Mouse (Mus musculus) lung, postnatal 0 days (tissue): ENCODE results near the gene Ccdc65. TPM values are rescaled to one million over a fixed set of nuclear protein-coding genes. Genes with fewer than 3 reads are reported as not detected.

Source experiments
- ATAC-seq: fragments of 200-750 bp; cut with Nextera tagmentation; 2 replicates; pipeline ENCODE4 v1.8.0; 2017; ENCODE audit warnings: moderate library complexity
- DNase-seq: peaks from one replicate; pipeline ENCODE4 v3.0.0-alpha.2; 2016; ENCODE audit warnings: low spot score
- H3K27ac ChIP-seq: fragments of 300-500 bp; sonication (generic); 2 replicates; pipeline ENCODE4 v1.5.1; 2014; ENCODE audit warnings: antibody characterized with exemption, mild to moderate bottlenecking, low read length, mixed read lengths
- H3K27me3 ChIP-seq: fragments of 300-500 bp; sonication (generic); replicated peaks from 2 replicates; pipeline ENCODE4 v1.6.1; 2014; ENCODE audit warnings: low read length, mixed read lengths; ENCODE audit not compliant: insufficient read depth
- H3K36me3 ChIP-seq: fragments of 300-500 bp; sonication (generic); 2 replicates; pipeline ENCODE4 v1.6.1; 2014; ENCODE audit warnings: low read length, mixed read lengths; ENCODE audit not compliant: insufficient read depth
- H3K4me1 ChIP-seq: fragments of 300-500 bp; sonication (generic); 2 replicates; pipeline ENCODE4 v1.6.1; 2014; ENCODE audit warnings: antibody characterized with exemption, low read depth, low read length, mixed read lengths; ENCODE audit not compliant: insufficient read depth
- H3K4me2 ChIP-seq: fragments of 300-500 bp; sonication (generic); replicated peaks from 2 replicates; pipeline ENCODE4 v1.6.1; 2014; ENCODE audit warnings: low read depth, mild to moderate bottlenecking, low read length, moderate library complexity, mixed read lengths
- H3K4me3 ChIP-seq: fragments of 300-500 bp; sonication (generic); 2 replicates; pipeline ENCODE4 v1.5.1; 2014; ENCODE audit warnings: low read depth, low read length
- H3K9ac ChIP-seq: fragments of 300-500 bp; sonication (generic); replicated peaks from 2 replicates; pipeline ENCODE4 v1.6.1; 2014; ENCODE audit warnings: low read depth, mild to moderate bottlenecking
- H3K9me3 ChIP-seq: fragments of 300-500 bp; sonication (generic); 2 replicates; pipeline ENCODE4 v1.6.1; 2016; ENCODE audit warnings: low read length, mixed read lengths
- CTCF ChIP-seq: IDR thresholded peaks from 2 replicates; pipeline ENCODE4 v1.5.1; 2016; ENCODE audit warnings: antibody characterized with exemption, mild to moderate bottlenecking
- EP300 ChIP-seq: IDR thresholded peaks from 2 replicates; pipeline ENCODE4 v1.6.1; 2016; ENCODE audit warnings: antibody characterized with exemption, mild to moderate bottlenecking, control low read depth
- WGBS: fragments of 180-500 bp; shearing (Covaris S2); extraction: QIAGEN DNeasy Blood & Tissue Kit; methylation state at CpG from one replicate; pipeline ENCODE4 v1.1.7; 2014; 5-methylcytosine and 5-hydroxymethylcytosine counted together
- polyA plus RNA-seq: library from polyadenylated mRNA; unstranded; fragments of >200 nt; fragmentation: Nextera tagmentation; extraction: Ambion mirVana; gene quantifications from 2 replicates; pipeline ENCODE4 v1.2.1, GENCODE M21; 2015

Ccdc65 gene
- polyA plus RNA-seq = 3.7 and 5.1 TPM in 2 replicates

DNA sequence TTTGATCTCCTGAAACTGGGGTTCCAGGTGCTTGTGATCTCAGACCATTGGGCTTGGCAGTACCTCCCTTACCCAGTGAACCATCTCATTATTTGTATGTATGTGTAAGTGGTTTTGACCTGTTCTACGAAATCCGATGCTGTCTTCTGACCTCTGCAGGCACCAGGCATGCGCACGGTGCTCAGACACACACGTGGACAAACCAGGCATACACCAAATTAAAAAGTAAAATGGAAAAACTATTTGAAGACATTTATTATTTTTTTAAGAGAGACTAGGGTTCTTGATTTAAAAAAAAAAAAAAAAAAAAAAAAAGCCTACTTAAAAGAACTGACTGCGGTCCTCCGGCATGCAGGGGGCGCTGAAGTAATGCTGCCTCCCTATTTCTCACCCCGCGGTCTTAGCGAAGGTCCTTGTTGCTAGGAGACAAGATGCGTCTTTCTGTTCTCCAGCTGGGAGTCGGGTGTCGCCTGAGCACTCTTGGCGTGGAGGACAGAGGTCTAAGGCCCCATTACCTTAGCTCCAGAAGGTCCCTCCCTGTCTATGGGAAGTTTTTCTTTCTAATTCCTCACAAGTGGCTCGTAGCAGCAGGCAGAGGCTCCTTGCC, at the start of gene Ccdc65:
Ccdc65 (plus strand) TSS at position 442 of the 607 bp plus-strand sequence.
- no peak within 1 kb of the TSS for H3K27ac ChIP-seq
- H3K36me3 ChIP-seq = no peaks in the 10 kb centered on the region
- no peaks in the 10 kb centered on the region for H3K4me1 ChIP-seq
- ATAC-seq (peak; percentile 94), DNase-seq (peak; percentile 97)
- peak within 1 kb of the TSS; percentile 23; the same call in 1 of the 2 replicates for H3K4me3 ChIP-seq
- no peaks in the 10 kb centered on the region for H3K9me3 ChIP-seq
- peaks cover under 1% of the 10 kb centered on the region; the same call in 1 of the 2 replicates for H3K27me3 ChIP-seq
- peak within 1 kb of the TSS; percentile 41 for H3K4me2 ChIP-seq
- H3K9ac ChIP-seq = no peak within 1 kb of the TSS
- 16% methylated on average over 16 of the region's 16 CpGs for WGBS
- peak; percentile 83 for TF ChIP-seq CTCF
- TF ChIP-seq EP300 = no peak

DNA sequence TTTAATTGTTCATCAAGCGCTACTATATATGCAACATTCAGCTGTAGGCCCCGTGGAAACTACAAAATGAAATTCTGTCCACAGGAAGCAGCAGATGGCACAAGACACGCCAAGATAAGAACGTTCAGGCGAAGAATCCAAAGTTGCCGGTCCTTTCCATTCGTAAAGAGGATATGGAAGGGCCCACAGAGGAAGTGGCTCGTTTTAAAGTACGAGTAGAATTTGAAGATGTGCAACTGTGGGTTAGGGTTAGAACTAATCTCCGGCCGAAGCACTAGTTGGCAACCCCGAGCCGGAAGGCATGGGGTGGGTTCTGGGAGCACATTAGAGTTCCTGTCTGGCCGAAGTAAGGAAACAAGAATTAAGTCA, 45.8 kb upstream of the Ccdc65 start:
- H3K4me1 ChIP-seq = no peaks in the 10 kb centered on the region
- no peak; the same call in 1 of the 2 replicates for ATAC-seq

DNA sequence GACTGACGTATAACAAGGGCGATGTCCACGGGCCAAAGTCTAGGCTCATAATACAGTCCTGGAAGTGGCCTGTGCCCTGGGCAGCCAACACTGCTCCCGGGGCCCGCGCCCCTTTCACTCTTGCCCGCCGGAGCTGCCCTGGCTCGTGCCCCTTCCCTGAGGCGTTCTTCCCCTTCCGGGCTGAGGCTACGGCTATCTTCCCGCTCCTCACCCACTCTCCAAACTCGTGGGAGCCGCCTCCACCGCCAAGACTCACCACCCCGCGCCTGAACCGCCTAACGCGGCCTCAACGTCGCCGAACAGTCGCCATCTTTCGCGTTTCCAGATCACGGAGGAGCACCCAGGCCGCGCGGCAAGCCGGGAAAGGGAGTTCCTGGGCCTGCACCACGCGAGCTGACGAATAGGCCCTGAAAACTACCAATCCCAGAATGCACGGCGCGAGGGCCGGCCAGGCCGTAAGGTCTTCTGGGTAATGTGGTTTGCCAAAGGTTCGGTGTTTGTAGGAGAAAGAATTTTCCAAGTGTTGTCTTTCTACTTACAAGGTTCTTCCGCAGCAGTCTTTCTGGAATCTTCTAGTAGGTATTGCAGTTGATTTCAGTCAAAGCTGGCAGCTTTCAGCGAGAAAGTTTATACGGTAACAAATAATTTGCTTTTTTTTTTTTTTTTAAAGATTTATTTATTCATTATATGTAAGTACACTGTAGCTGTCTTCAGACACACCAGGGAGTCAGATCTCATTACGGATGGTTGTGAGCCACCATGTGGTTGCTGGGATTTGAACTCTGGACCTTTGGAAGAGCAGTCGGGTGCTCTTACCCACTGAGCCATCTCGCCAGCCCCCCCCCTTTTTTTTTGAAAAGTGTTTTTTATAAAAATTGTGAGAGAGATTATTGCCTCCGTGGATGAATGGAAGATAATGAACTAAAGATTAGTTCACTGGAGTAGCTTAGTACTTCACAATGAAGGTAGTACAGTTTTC, 45.2 kb upstream of the Ccdc65 start, which contains the start of gene Ddx23:
Ddx23 (minus strand) TSS at position 328 of the 979 bp plus-strand sequence.
- Histone ChIP-seq H3K9me3 (no peaks in the 10 kb centered on the region), H3K27me3 (no peaks in the 10 kb centered on the region), H3K9ac (peak within 1 kb of the TSS; percentile 95), H3K4me2 (peak within 1 kb of the TSS; percentile 61), H3K4me1 (no peaks in the 10 kb centered on the region), H3K27ac (peak within 1 kb of the TSS; percentile 95), H3K4me3 (peak within 1 kb of the TSS; percentile 81), H3K36me3 (peaks cover 5% of the 10 kb centered on the region)
- TF ChIP-seq EP300 = no peak
- no peak for TF ChIP-seq CTCF
- ATAC-seq (peak; percentile 98), DNase-seq (peak; percentile 98)
- WGBS = 4% methylated on average over 47 of the region's 48 CpGs

More for the DNA sequence above, 45.8 kb upstream of the Ccdc65 start:
- peak overlapping the region; percentile 95 for H3K27ac ChIP-seq
- H3K36me3 ChIP-seq = peaks cover 12% of the 10 kb centered on the region
- under 1% methylated on average over 14 of the region's 14 CpGs for WGBS
- H3K27me3 ChIP-seq = no peaks in the 10 kb centered on the region
- peak overlapping the region; percentile 95 for H3K9ac ChIP-seq
- peak; percentile 61 for DNase-seq
- H3K4me2 ChIP-seq = peak overlapping the region; percentile 61
- peak overlapping the region; percentile 81 for H3K4me3 ChIP-seq
- TF ChIP-seq CTCF = no peak; the same call in 1 of the 2 replicates
- TF ChIP-seq EP300 = no peak
- H3K9me3 ChIP-seq = no peaks in the 10 kb centered on the region

DNA sequence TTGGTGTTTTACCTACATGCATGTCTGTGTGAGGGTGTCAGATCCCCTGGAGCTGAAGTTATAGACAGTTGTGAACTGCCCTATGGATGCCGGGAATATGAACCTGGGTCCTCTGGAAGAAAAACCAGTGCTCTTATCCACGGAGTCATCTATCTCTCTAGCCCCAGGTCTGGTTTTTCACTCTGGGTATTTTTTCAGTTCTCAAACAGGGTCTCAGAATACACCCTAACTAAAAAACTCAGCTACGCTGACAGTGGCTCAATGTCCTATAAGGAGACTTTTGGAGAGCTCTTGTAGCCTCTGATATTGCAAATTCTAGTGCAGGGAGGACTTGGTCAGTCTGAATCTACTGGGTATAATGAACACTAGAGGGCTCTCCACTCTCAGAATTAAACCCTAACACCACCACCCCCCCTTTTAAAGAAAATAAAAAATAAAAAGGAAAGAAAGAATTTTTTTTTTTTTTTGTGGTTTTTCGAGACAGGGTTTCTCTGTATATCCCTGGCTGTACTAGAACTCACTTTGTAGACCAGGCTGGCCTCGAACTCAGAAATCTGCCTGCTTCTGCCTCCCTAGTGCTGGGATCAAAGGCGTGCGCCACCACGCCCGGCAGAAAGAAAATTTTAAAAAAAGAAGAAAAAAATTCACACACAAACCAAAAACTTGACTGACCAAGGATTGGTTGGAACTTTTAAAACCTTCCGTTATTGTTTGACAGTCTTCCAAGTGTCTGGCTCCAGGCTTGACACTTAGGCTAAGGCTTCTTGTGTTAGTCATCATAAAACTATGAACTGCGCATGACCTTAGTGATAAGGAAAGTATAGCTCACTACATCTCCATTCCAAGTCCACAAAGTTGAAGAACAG, 43.7 kb upstream of the Ccdc65 start:
- no peaks in the 10 kb centered on the region for H3K27me3 ChIP-seq
- H3K9ac ChIP-seq = no peak overlapping the region
- H3K36me3 ChIP-seq = no peaks in the 10 kb centered on the region
- no peak overlapping the region for H3K4me2 ChIP-seq
- DNase-seq = peak; percentile 87
- H3K9me3 ChIP-seq = no peaks in the 10 kb centered on the region
- H3K4me1 ChIP-seq = no peaks in the 10 kb centered on the region
- WGBS = 67% methylated on average over 11 of the region's 11 CpGs
- H3K27ac ChIP-seq = no peak overlapping the region
- ATAC-seq = no peak
- peak; percentile 63 for TF ChIP-seq CTCF
- peak; percentile 28; the same call in 1 of the 2 replicates for TF ChIP-seq EP300
- H3K4me3 ChIP-seq = no peak overlapping the region

DNA sequence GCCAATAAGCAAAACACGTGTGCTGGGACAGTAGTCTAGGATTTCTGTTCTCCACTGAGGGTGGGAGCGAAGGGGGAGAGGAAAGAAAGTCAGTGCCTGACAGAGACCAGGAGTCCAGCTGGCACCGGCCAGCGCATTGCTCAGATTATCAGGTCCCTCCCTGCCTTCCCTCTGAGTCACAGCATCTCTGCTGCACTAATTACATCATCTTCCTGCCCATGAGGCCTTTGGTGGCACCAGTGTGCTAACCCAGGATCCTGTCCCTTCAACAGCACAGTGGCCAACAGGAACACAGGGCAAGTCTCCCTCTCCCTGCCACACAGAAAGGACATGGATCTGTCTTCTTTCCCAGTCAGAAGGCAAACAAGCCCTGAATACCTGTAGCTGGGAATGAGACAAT, 35.4 kb upstream of the Ccdc65 start:
- Histone ChIP-seq H3K9ac (no peak overlapping the region), H3K9me3 (no peaks in the 10 kb centered on the region), H3K4me3 (no peak overlapping the region), H3K36me3 (no peaks in the 10 kb centered on the region), H3K4me2 (no peak overlapping the region), H3K27me3 (peaks cover 24% of the 10 kb centered on the region; the same call in 1 of the 2 replicates), H3K4me1 (no peaks in the 10 kb centered on the region), H3K27ac (no peak overlapping the region)
- peak; percentile 56 for DNase-seq
- no peak; the same call in 1 of the 2 replicates for ATAC-seq
- 70% methylated on average over 4 of the region's 4 CpGs for WGBS
- TF ChIP-seq CTCF = no peak
- no peak for TF ChIP-seq EP300
